Mouse (Mus musculus) myocyte (in vitro differentiated cells): ENCODE measurements around the gene Erlin1. TPM values are rescaled to one million over a fixed set of nuclear protein-coding genes. Genes with fewer than 3 reads are reported as not detected.
A peak's percentile ranks its signal among the peaks of the same experiment; 100 is the strongest.

Experiments used
- H3K27me3 ChIP-seq: one replicate; pipeline ENCODE4 v1.6.1; 2011; ENCODE audit not compliant: control insufficient read depth, insufficient read depth, insufficient read length
- H3K36me3 ChIP-seq: one replicate; pipeline ENCODE4 v1.6.1; 2011; ENCODE audit not compliant: control insufficient read depth, insufficient read depth
- H3K4me2 ChIP-seq: one replicate; pipeline ENCODE4 v1.6.1; 2011; ENCODE audit warnings: low read depth, control low read depth
- H3K4me3 ChIP-seq: one replicate; pipeline ENCODE4 v1.5.1; 2011; ENCODE audit warnings: mild to moderate bottlenecking, control low read depth, moderate library complexity
- H3K79me2 ChIP-seq: one replicate; pipeline ENCODE4 v1.6.1; 2011; ENCODE audit not compliant: control insufficient read depth, insufficient read depth
- H3ac ChIP-seq: one replicate; pipeline ENCODE4 v1.6.1; 2011; ENCODE audit not compliant: control insufficient read depth, insufficient read length
- CEBPB ChIP-seq: IDR thresholded peaks from 2 replicates; pipeline ENCODE4 v1.6.1; 2011; ENCODE audit warnings: mild to moderate bottlenecking, moderate library complexity; ENCODE audit not compliant: poor library complexity, insufficient read depth, severe bottlenecking
- E2F4 ChIP-seq: IDR thresholded peaks from one replicate; pipeline ENCODE4 v1.6.1; 2011; ENCODE audit warnings: mild to moderate bottlenecking, control low read depth, moderate library complexity; ENCODE audit not compliant: insufficient read depth
- MAX ChIP-seq: IDR thresholded peaks from one replicate; pipeline ENCODE4 v1.6.1; 2011; ENCODE audit warnings: low read depth, mild to moderate bottlenecking, control low read depth
- MYOD1 ChIP-seq, 3 experiments: IDR thresholded peaks; one replicate each; pipeline ENCODE4 v1.6.1; 2011; ENCODE audit warnings: control low read depth in 2 of 3, low read depth in 2 of 3, mild to moderate bottlenecking in 2 of 3, moderate library complexity in 1 of 3; ENCODE audit not compliant: insufficient read length in 2 of 3, control insufficient read depth in 1 of 3
- MYOG ChIP-seq, 3 experiments: IDR thresholded peaks; one replicate each; pipeline ENCODE4 v1.6.1; 2011; ENCODE audit warnings: control low read depth in 2 of 3, low read depth in 2 of 3, mild to moderate bottlenecking in 2 of 3; ENCODE audit not compliant: insufficient read length in 2 of 3, control insufficient read depth in 1 of 3, insufficient read depth in 1 of 3
- POLR2A ChIP-seq: IDR thresholded peaks from one replicate; pipeline ENCODE4 v1.6.1; 2011; ENCODE audit warnings: low read depth, mild to moderate bottlenecking, control low read depth, moderate library complexity; ENCODE audit not compliant: insufficient read length
- POLR2AphosphoS2 ChIP-seq: IDR thresholded peaks from one replicate; pipeline ENCODE4 v1.6.1; 2011; ENCODE audit warnings: low read depth, control low read depth; ENCODE audit not compliant: insufficient read length
- REST ChIP-seq: IDR thresholded peaks from one replicate; pipeline ENCODE4 v1.6.1; 2011; ENCODE audit warnings: mild to moderate bottlenecking, control low read depth, moderate library complexity; ENCODE audit not compliant: insufficient read depth, insufficient read length
- SRF ChIP-seq: IDR thresholded peaks from one replicate; pipeline ENCODE4 v1.6.1; 2011; ENCODE audit warnings: low read depth; ENCODE audit not compliant: control insufficient read depth, insufficient read length
- TCF12 ChIP-seq: IDR thresholded peaks from one replicate; pipeline ENCODE4 v1.6.1; 2011; ENCODE audit warnings: mild to moderate bottlenecking, control low read depth; ENCODE audit not compliant: poor library complexity, insufficient read depth, severe bottlenecking
- TCF3 ChIP-seq: IDR thresholded peaks from one replicate; pipeline ENCODE4 v1.6.1; 2011; ENCODE audit warnings: low read depth, control low read depth; ENCODE audit not compliant: insufficient read length
- USF1 ChIP-seq: IDR thresholded peaks from one replicate; pipeline ENCODE4 v1.6.1; 2011; ENCODE audit warnings: low read depth, mild to moderate bottlenecking, control low read depth, moderate library complexity
- polyA plus RNA-seq: library from polyadenylated mRNA; unstranded; fragments of >200 nt; fragmentation: generic; extraction: Trizol; gene quantifications from one replicate; pipeline ENCODE4 v1.2.1, GENCODE M21; 2012; ENCODE audit warnings: missing spikeins

The Erlin1 gene
- polyA plus RNA-seq, 1 experiment = 13.5 TPM

GRCm38 (mm10) chr19:44067323-44068049 is 2.1 kb downstream of the Erlin1 start:
- Histone ChIP-seq H3K27me3 (no peaks in the 10 kb centered on the region), H3K79me2 (peaks cover 10% of the 10 kb centered on the region), H3K4me2 (peak overlapping the region; percentile 84), H3ac (no peak overlapping the region), H3K36me3 (peaks cover 7% of the 10 kb centered on the region), H3K4me3 (peak overlapping the region; percentile 66)
- TF ChIP-seq POLR2A = no peak
- TF ChIP-seq CEBPB = peak; percentile 85

- no peak for TF ChIP-seq REST
- no peak for TF ChIP-seq TCF3
- no peak for TF ChIP-seq POLR2AphosphoS2
- no peak for TF ChIP-seq MYOG (IDR thresholded peaks at IDR 0.05; ENCODE audit: control insufficient read depth in 1 of 3, insufficient read depth in 1 of 3, insufficient read length in 2 of 3, low read depth in 2 of 3)
- H3K27me3 ChIP-seq = no peaks in the 10 kb centered on the region
- no peak overlapping the region for H3K4me2 ChIP-seq
- H3K4me3 ChIP-seq = no peak overlapping the region
- no peak overlapping the region for H3ac ChIP-seq
- peaks cover 10% of the 10 kb centered on the region for H3K79me2 ChIP-seq
- H3K36me3 ChIP-seq = peaks cover 18% of the 10 kb centered on the region
Measured at GRCm38 (mm10) chr19:44064734-44065133, 4.9 kb downstream of the Erlin1 start.

GRCm38 (mm10) chr19:44063773-44064172 is 5.8 kb downstream of the Erlin1 start:
- H3K4me2 ChIP-seq = no peak overlapping the region
- no peak overlapping the region for H3ac ChIP-seq
- H3K79me2 ChIP-seq = peaks cover 8% of the 10 kb centered on the region
- H3K4me3 ChIP-seq = no peak overlapping the region
- no peak for TF ChIP-seq SRF
- TF ChIP-seq MYOD1 (IDR thresholded peaks at IDR 0.05; ENCODE audit: control insufficient read depth in 1 of 3, insufficient read length in 2 of 3, low read depth in 2 of 3) = no peak
- no peak for TF ChIP-seq CEBPB
- TF ChIP-seq POLR2AphosphoS2 = no peak
- no peak for TF ChIP-seq TCF12
- no peak for TF ChIP-seq TCF3
- no peak for TF ChIP-seq MYOG (IDR thresholded peaks at IDR 0.05; ENCODE audit: control insufficient read depth in 1 of 3, insufficient read depth in 1 of 3, insufficient read length in 2 of 3, low read depth in 2 of 3)
- TF ChIP-seq REST = no peak
- TF ChIP-seq E2F4 = no peak
- no peak for TF ChIP-seq MAX
- TF ChIP-seq POLR2A = no peak
- no peak for TF ChIP-seq USF1
- peaks cover 25% of the 10 kb centered on the region for H3K36me3 ChIP-seq
- H3K27me3 ChIP-seq = no peaks in the 10 kb centered on the region

- Histone ChIP-seq H3K4me2 (no peak overlapping the region), H3K27me3 (no peaks in the 10 kb centered on the region), H3K36me3 (peaks cover 40% of the 10 kb centered on the region), H3K79me2 (no peaks in the 10 kb centered on the region), H3K4me3 (no peak overlapping the region), H3ac (no peak overlapping the region)
- TF ChIP-seq POLR2AphosphoS2 (no peak), E2F4 (no peak), TCF3 (no peak), USF1 (no peak), CEBPB (no peak), MAX (no peak), REST (no peak), TCF12 (no peak), SRF (no peak), MYOG (IDR thresholded peaks at IDR 0.05; ENCODE audit: control insufficient read depth in 1 of 3, insufficient read depth in 1 of 3, insufficient read length in 2 of 3, low read depth in 2 of 3) (no peak), MYOD1 (IDR thresholded peaks at IDR 0.05; ENCODE audit: control insufficient read depth in 1 of 3, insufficient read length in 2 of 3, low read depth in 2 of 3) (no peak), POLR2A (no peak)
Measured at GRCm38 (mm10) chr19:44060226-44060625, 9.4 kb downstream of the Erlin1 start.

GRCm38 (mm10) chr19:44055173-44055826 is 14.3 kb downstream of the Erlin1 start:
- Histone ChIP-seq H3K27me3 (no peaks in the 10 kb centered on the region), H3K4me2 (no peak overlapping the region), H3ac (no peak overlapping the region), H3K36me3 (peaks cover 36% of the 10 kb centered on the region), H3K4me3 (no peak overlapping the region), H3K79me2 (no peaks in the 10 kb centered on the region)
- TF ChIP-seq SRF = no peak
